27 mouse cellular contexts compared by ENCODE assay signal in genomic region chr5:101702636-101703035, GRCm38 (mm10). TPM values are rescaled to one million over a fixed set of nuclear protein-coding genes. Genes with fewer than 3 reads are reported as not detected.
"Had no signal": no experiment of that assay in that cellular context is flagged by ENCODE, and none has a peak within 500 bp of the region (broad histone marks: within the 10 kb centered on the region; RNA-seq: fewer than 3 reads in every experiment).

No protein-coding gene starts in this region.

- H3K27me3 ChIP-seq: hindbrain, embryonic 15.5 days; limb, embryonic 15.5 days had no signal

- H3K4me3 ChIP-seq: heart, adult 2 months; hindbrain, embryonic 13.5 days; hindbrain, embryonic 15.5 days; kidney, embryonic 15.5 days; liver, embryonic 12.5 days had no signal

- H3K4me2 ChIP-seq: hindbrain, embryonic 13.5 days; hindbrain, embryonic 15.5 days; limb, embryonic 13.5 days; limb, embryonic 15.5 days had no signal

- DNase-seq: gastrocnemius, postnatal 14 days; gastrocnemius, postnatal 36 days; heart, adult 11 months; kidney, adult 11 months; kidney, adult 2 months; kidney, adult 9 months; kidney, postnatal 14 days; layer of hippocampus, adult 9-11 months; layer of hippocampus, postnatal 36 days; left cerebral cortex, postnatal 4 days had no signal

- H3K9me3 ChIP-seq: heart, embryonic 13.5 days; heart, embryonic 15.5 days; hindbrain, embryonic 13.5 days; hindbrain, embryonic 15.5 days; kidney, embryonic 15.5 days; limb, embryonic 13.5 days; limb, embryonic 15.5 days; liver, embryonic 12.5 days had no signal

- H3K36me3 ChIP-seq: heart, embryonic 13.5 days; heart, embryonic 15.5 days; hindbrain, embryonic 13.5 days; hindbrain, embryonic 15.5 days; kidney, embryonic 15.5 days; limb, embryonic 13.5 days; limb, embryonic 15.5 days; liver, embryonic 12.5 days had no signal

- H3K4me1 ChIP-seq: hindbrain, embryonic 13.5 days; hindbrain, embryonic 15.5 days; limb, embryonic 13.5 days; limb, embryonic 15.5 days; liver, embryonic 12.5 days had no signal

- H3K9ac ChIP-seq: heart, embryonic 13.5 days; heart, embryonic 15.5 days; hindbrain, embryonic 13.5 days; hindbrain, embryonic 15.5 days; kidney, embryonic 15.5 days; limb, embryonic 13.5 days; limb, embryonic 15.5 days; liver, embryonic 12.5 days; liver, embryonic 14.5 days had no signal

- H3K27ac ChIP-seq: heart, adult 2 months; heart, embryonic 13.5 days; heart, embryonic 15.5 days; hindbrain, embryonic 13.5 days; hindbrain, embryonic 15.5 days; hindbrain, postnatal 0 days; kidney, embryonic 15.5 days; kidney, postnatal 0 days; limb, embryonic 13.5 days; limb, embryonic 15.5 days; liver, embryonic 12.5 days; liver, embryonic 14.5 days had no signal

- ATAC-seq: hindbrain, postnatal 0 days; intestine, embryonic 16.5 days; liver, embryonic 12.5 days had no signal

RNA-seq across cellular contexts. Expression of gene Nkx6-1, which starts 37.8 kb away (rescaled TPM):
- polyA plus RNA-seq: heart, postnatal 0 days; large intestine, adult 2 months; limb, embryonic 11.5 days; liver, adult 2 months had no signal
